Comparison of ENCODE assay signal across 11 mouse cellular contexts in genomic region chr7:80035086-80035485, GRCm38 (mm10). TPM values are rescaled to one million over a fixed set of nuclear protein-coding genes. Genes with fewer than 3 reads are reported as not detected.
DNase-seq lines count a peak whose midpoint lies in the region; ATAC-seq and TF ChIP-seq lines count a peak whose summit lies in the region.
"Had no signal": no experiment of that assay in that cellular context is flagged by ENCODE, and none has a peak within 500 bp of the region (broad histone marks: within the 10 kb centered on the region; RNA-seq: fewer than 3 reads in every experiment).

No protein-coding gene starts in this region.

- no peak for TF ChIP-seq CTCF in heart, adult 2 months (IDR thresholded peaks at IDR 0.05)
- no peak for TF ChIP-seq CTCF in lung, postnatal 0 days (IDR thresholded peaks at IDR 0.05)
- TF ChIP-seq CTCF in lung, adult 2 months (IDR thresholded peaks at IDR 0.05; ENCODE audit: insufficient read depth, low read length): no peak

- H3K79me2 ChIP-seq in heart, adult 2 months (replicated peaks; ENCODE audit: control insufficient read depth, insufficient read depth, low read length): peaks cover 7% of the 10 kb centered on the region

- no peaks in the 10 kb centered on the region for H3K27me3 ChIP-seq in heart, adult 2 months (ENCODE audit: control insufficient read depth, insufficient read depth, low read length)
- H3K27me3 ChIP-seq in lung, postnatal 0 days (replicated peaks; ENCODE audit: insufficient read depth, low read length): no peaks in the 10 kb centered on the region
- H3K27me3 ChIP-seq in limb, embryonic 10.5 days (ENCODE audit: low read depth, poor library complexity, severe bottlenecking): no peaks in the 10 kb centered on the region
- no peaks in the 10 kb centered on the region for H3K27me3 ChIP-seq in stomach, embryonic 14.5 days (ENCODE audit: control insufficient read depth, insufficient read depth, low read length)
- H3K27me3 ChIP-seq: hindbrain, embryonic 13.5 days; stomach, embryonic 15.5 days had no signal

- H3K27ac ChIP-seq in heart, adult 2 months: peak overlapping the region; percentile 67
- H3K27ac ChIP-seq in lung, postnatal 0 days (ENCODE audit: low read length): peak overlapping the region; percentile 45
- peak overlapping the region; percentile 37; the same call in 1 of the 2 replicates for H3K27ac ChIP-seq in limb, embryonic 10.5 days
- 0 out of 2 replicates have a peak overlapping the region, but pooled peaks have one; percentile 36 for H3K27ac ChIP-seq in stomach, embryonic 14.5 days (ENCODE audit: low read length)

- 40% methylated on average over 6 of the region's 6 CpGs for WGBS in heart, adult 2 months
- 51% methylated on average over 6 of the region's 6 CpGs for WGBS in lung, postnatal 0 days
- 53% methylated on average over 6 of the region's 6 CpGs for WGBS in lung, adult 2 months
- WGBS in limb, embryonic 10.5 days: 59% methylated on average over 6 of the region's 6 CpGs
- 75% methylated on average over 6 of the region's 6 CpGs for WGBS in stomach, embryonic 14.5 days

- peaks cover 26% of the 10 kb centered on the region for H3K4me1 ChIP-seq in heart, adult 2 months (ENCODE audit: control insufficient read depth, insufficient read depth, low read length)
- peaks cover 16% of the 10 kb centered on the region; the same call in 1 of the 2 replicates for H3K4me1 ChIP-seq in lung, postnatal 0 days (ENCODE audit: insufficient read depth, low read depth, low read length)
- peaks cover 33% of the 10 kb centered on the region for H3K4me1 ChIP-seq in lung, adult 2 months (ENCODE audit: control insufficient read depth, insufficient read depth, low read length)
- peaks cover 59% of the 10 kb centered on the region for H3K4me1 ChIP-seq in limb, embryonic 10.5 days
- peaks cover 18% of the 10 kb centered on the region for H3K4me1 ChIP-seq in stomach, embryonic 14.5 days (ENCODE audit: control insufficient read depth, insufficient read depth, low read length)

- no peak for ATAC-seq in lung, postnatal 0 days
- ATAC-seq in stomach, embryonic 14.5 days (ENCODE audit: insufficient number of reproducible peaks, insufficient read depth, low FRiP score, low read depth): no peak

- no peak for TF ChIP-seq POLR2A in heart, adult 2 months (IDR thresholded peaks at IDR 0.05; ENCODE audit: insufficient read depth, low read depth, low read length)
- no peak for TF ChIP-seq POLR2A in lung, adult 2 months (IDR thresholded peaks at IDR 0.05; ENCODE audit: borderline replicate concordance, extremely low read depth, low read depth, low read length)

- H3K36me3 ChIP-seq in heart, adult 2 months (ENCODE audit: control insufficient read depth, insufficient read depth, low read length): peaks cover 16% of the 10 kb centered on the region
- H3K36me3 ChIP-seq in lung, postnatal 0 days (ENCODE audit: insufficient read depth, low read length): no peaks in the 10 kb centered on the region
- H3K36me3 ChIP-seq in limb, embryonic 10.5 days: peaks cover 6% of the 10 kb centered on the region
- H3K36me3 ChIP-seq in stomach, embryonic 14.5 days (ENCODE audit: control insufficient read depth, insufficient read depth, low read length): no peaks in the 10 kb centered on the region
- H3K36me3 ChIP-seq: hindbrain, embryonic 13.5 days; stomach, embryonic 15.5 days had no signal

- no peak overlapping the region for H3K4me2 ChIP-seq in lung, postnatal 0 days (replicated peaks; ENCODE audit: low read depth, low read length)
- H3K4me2 ChIP-seq in stomach, embryonic 14.5 days (replicated peaks; ENCODE audit: low read depth, low read length): no peak overlapping the region
- H3K4me2 ChIP-seq: hindbrain, embryonic 13.5 days; stomach, embryonic 15.5 days had no signal

- no peak overlapping the region for H3K4me3 ChIP-seq in heart, adult 2 months
- H3K4me3 ChIP-seq in lung, postnatal 0 days (ENCODE audit: low read depth, low read length): no peak overlapping the region
- no peak overlapping the region for H3K4me3 ChIP-seq in lung, adult 2 months (replicated peaks; ENCODE audit: extremely low read depth, low read depth, low read length)
- no peak overlapping the region for H3K4me3 ChIP-seq in limb, embryonic 10.5 days
- H3K4me3 ChIP-seq in stomach, embryonic 14.5 days (ENCODE audit: low read depth, low read length): no peak overlapping the region
- H3K4me3 ChIP-seq: hindbrain, embryonic 13.5 days; stomach, embryonic 15.5 days had no signal

- no peak for DNase-seq in heart, adult 2 months
- DNase-seq in heart, postnatal 14 days: no peak
- no peak for DNase-seq in lung, postnatal 0 days (ENCODE audit: low spot score)
- no peak for DNase-seq in lung, adult 2 months
- no peak for DNase-seq in limb, embryonic 10.5 days (ENCODE audit: low spot score)
- DNase-seq in Muller cell, postnatal 12 days (ENCODE audit: inconsistent ontology term): no peak
- no peak for DNase-seq in left cerebral cortex, adult 8-10 months (ENCODE audit: low spot score in 2 of 2)
- DNase-seq: cerebellum, postnatal 36 days had no signal

- intact Hi-C loops in heart, adult 2 months (cut with DNase I): no loop called here
- intact Hi-C loops in heart, postnatal 14 days (cut with DNase I): no loop called here

- TF ChIP-seq EP300 in heart, adult 2 months (IDR thresholded peaks at IDR 0.05; ENCODE audit: insufficient read depth, low read depth, low read length): no peak
- no peak for TF ChIP-seq EP300 in lung, postnatal 0 days (IDR thresholded peaks at IDR 0.05)

- H3K9ac ChIP-seq in heart, adult 2 months (ENCODE audit: low read depth, low read length): no peak overlapping the region
- H3K9ac ChIP-seq in lung, postnatal 0 days (replicated peaks; ENCODE audit: low read depth): no peak overlapping the region
- no peak overlapping the region for H3K9ac ChIP-seq in stomach, embryonic 14.5 days (replicated peaks; ENCODE audit: low read depth, low read length)
- H3K9ac ChIP-seq: stomach, embryonic 15.5 days had no signal

- H3K9me3 ChIP-seq in lung, postnatal 0 days (ENCODE audit: low read length): no peaks in the 10 kb centered on the region
- no peaks in the 10 kb centered on the region for H3K9me3 ChIP-seq in limb, embryonic 10.5 days (replicated peaks)
- H3K9me3 ChIP-seq in stomach, embryonic 14.5 days (ENCODE audit: control insufficient read depth, low read depth, low read length): no peaks in the 10 kb centered on the region
- H3K9me3 ChIP-seq: hindbrain, embryonic 13.5 days; stomach, embryonic 15.5 days had no signal

RNA-seq across cellular contexts. Expression of gene Zfp710, which starts 10.5 kb away (rescaled TPM):
- total RNA-seq in heart, adult 2 months (2021): 10 to 100 TPM; 26.9 to 32.2 TPM
- polyA plus RNA-seq in heart, adult 2 months (2012; rRNA removed): 33.4 and 35.5 TPM in 2 replicates
- 10 to 100 TPM; 21.6 to 27.4 TPM for total RNA-seq in heart, postnatal 14 days (2021)
- polyA plus RNA-seq in lung, postnatal 0 days (2015; fragmentation: Nextera tagmentation; extraction: Ambion mirVana): 11.1 and 12.9 TPM in 2 replicates
- polyA plus RNA-seq in lung, adult 2 months (2012; rRNA removed): 60.0 and 65.8 TPM in 2 replicates
- 19.4 and 19.7 TPM in 2 replicates for polyA plus RNA-seq in limb, embryonic 10.5 days (2016; fragmentation: Nextera tagmentation; extraction: Ambion mirVana)
- polyA plus RNA-seq in stomach, embryonic 14.5 days (2014; fragmentation: Nextera tagmentation; extraction: Ambion mirVana): 16.4 and 16.6 TPM in 2 replicates
- 10 to 100 TPM; 20.9 to 22.8 (median 21.8) TPM for total RNA-seq in left cerebral cortex, adult 8-10 months (2022)
